Mouse (Mus musculus): ENCODE data around the gene Tubg2. TPM values are rescaled to one million over a fixed set of nuclear protein-coding genes. Genes with fewer than 3 reads are reported as not detected.

Tubg2 gene
- polyA plus RNA-seq, 1 experiment: 1.9 TPM

DNA sequence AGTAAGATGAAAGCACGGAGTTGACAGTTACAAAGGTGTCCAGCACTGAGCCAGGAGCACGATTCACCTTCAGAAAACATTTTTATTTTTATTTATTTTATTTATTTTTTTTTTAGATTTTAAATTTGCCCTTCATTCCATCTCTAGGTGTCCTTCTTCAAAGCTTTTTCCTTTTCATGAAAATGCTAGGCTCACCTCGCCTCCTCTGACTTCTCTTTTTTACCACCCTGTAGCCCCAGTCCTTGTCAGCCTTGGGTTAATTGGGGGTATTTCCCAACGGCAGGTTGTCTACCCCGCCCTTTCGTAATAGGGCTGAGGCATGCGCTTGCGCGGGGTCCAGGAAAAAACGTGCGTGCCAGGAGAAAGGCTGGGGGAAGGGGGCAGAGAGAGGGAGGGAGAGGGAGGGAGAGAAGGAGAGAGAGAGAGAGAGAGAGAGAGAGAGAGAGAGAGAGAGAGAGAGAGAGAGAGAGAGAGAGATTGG lies 20.0 kb downstream of the Tubg2 start:
- peaks cover 8% of the 10 kb centered on the region for H3K4me1 ChIP-seq (ENCODE audit: control insufficient read depth, insufficient read depth, insufficient read length, low read length)
- peak overlapping the region; percentile 63 for H3K4me3 ChIP-seq (ENCODE audit: insufficient read depth, low read depth, low read length)
- H3K27ac ChIP-seq (replicated peaks; ENCODE audit: low read depth, low read length): no peak overlapping the region

DNA sequence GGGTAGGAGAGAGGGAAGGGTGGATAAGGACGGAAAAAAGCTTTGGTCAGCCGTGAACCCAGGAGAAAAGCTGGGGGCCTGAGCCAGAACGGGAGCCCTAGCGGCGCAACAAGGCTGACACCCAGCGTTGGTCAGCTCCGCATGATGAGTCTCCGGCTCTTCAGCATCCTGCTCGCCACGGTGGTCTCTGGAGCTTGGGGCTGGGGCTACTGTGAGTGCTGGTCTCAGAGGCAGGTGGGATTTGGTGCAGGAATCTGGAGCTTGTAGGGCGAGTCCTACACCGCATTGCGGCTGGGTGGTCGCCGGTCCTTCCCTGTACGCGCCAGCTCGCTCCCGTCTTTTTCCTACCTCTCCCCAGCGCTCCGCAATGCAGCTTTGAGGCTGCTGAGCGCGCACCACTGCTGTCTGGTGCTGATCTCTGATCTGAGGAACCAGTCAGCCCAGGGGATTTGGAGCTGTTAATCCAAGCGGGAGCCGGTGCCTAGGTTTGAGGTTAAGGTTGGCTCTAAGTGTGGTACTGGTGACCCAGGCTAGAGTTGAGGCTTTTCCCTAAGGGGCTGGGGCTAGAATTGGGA lies 20.5 kb downstream of the Tubg2 start:
- H3K4me1 ChIP-seq (ENCODE audit: control insufficient read depth, insufficient read depth, insufficient read length, low read length): peaks cover 8% of the 10 kb centered on the region
- H3K27ac ChIP-seq (replicated peaks; ENCODE audit: low read depth, low read length): no peak overlapping the region
- peak overlapping the region; percentile 40 for H3K4me3 ChIP-seq (ENCODE audit: insufficient read depth, low read depth, low read length)

DNA sequence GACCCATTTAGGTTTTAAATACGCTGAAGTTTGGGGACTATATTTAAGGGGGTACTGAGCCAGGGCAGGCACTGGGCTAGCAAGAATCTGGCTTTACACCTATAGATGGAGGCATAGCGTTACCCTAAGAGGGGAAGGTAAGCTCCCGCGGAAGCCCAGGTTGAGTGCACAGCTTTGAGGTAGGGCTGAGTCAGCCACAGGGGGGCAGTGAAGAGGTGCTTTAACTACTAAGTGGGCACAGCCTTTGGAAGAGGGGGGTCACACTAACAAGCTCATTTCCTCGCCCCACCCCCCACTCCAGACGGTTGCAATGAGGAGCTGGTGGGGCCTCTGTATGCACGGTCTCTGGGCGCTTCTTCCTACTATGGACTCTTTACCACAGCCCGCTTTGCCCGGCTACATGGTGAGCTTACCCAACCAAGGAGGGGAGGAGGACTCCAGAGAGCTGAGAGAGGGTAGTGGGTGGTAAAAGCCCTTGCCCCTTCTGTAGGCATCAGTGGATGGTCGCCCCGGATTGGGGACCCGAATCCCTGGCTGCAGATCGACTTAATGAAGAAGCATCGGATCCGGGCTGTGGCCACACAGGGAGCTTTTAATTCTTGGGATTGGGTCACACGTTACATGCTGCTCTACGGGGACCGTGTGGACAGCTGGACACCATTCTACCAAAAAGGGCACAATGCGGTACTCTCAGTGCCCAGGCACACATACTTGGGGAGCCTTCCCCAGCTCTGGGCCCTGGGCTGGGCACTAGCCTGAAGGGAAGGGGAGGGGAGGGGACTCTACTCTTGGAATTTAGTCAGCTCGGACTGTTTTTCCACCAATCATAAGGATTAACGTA lies 21.4 kb downstream of the Tubg2 start:
- H3K4me1 ChIP-seq (ENCODE audit: control insufficient read depth, insufficient read depth, insufficient read length, low read length): peaks cover 8% of the 10 kb centered on the region
- H3K4me3 ChIP-seq (ENCODE audit: insufficient read depth, low read depth, low read length): no peak overlapping the region
- no peak overlapping the region for H3K27ac ChIP-seq (replicated peaks; ENCODE audit: low read depth, low read length)

DNA sequence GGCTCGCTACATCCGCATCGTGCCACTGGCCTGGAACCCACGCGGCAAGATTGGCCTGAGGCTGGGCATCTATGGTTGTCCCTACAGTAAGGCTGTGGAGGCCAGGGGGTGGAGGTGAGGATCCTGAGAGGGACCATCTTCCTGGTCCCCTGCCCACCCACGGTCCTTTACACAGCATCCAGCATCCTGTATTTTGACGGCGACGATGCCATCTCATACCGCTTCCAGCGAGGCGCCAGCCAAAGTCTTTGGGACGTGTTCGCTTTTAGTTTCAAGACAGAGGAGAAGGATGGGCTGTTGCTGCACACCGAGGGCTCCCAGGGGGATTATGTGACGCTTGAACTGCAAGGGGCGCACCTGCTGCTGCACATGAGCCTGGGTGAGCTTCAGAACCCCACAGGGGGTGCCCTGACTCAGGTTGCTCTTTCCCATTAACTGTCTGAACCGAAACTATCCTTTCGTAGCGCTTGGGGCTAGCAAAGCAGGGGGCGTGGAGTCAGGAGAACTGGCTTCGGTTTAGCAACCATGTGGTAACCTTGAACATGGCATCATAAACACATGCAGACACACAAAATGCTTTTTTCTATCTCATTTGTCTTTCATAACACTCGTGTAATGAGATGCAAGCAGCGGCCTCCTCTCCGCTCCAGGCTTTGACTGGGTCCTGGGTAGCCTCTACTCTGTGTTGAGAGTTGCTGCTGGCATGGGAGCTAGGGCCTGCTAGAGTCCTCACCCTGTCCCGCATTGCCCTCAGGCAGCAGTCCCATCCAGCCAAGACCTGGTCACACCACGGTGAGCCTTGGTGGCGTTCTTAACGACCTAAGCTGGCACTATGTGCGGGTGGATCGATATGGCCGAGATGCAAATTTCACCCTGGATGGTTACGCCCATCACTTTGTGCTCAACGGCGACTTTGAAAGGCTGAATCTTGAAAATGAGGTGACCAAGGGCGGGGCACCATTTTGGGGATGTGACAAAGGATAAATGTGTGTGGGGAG lies 22.7 kb downstream of the Tubg2 start:
- H3K4me3 ChIP-seq (ENCODE audit: insufficient read depth, low read depth, low read length): no peak overlapping the region
- peaks cover 4% of the 10 kb centered on the region; the same call in 1 of the 2 replicates for H3K4me1 ChIP-seq (ENCODE audit: control insufficient read depth, insufficient read depth, insufficient read length, low read length)
- no peak overlapping the region for H3K27ac ChIP-seq (replicated peaks; ENCODE audit: low read depth, low read length)

DNA sequence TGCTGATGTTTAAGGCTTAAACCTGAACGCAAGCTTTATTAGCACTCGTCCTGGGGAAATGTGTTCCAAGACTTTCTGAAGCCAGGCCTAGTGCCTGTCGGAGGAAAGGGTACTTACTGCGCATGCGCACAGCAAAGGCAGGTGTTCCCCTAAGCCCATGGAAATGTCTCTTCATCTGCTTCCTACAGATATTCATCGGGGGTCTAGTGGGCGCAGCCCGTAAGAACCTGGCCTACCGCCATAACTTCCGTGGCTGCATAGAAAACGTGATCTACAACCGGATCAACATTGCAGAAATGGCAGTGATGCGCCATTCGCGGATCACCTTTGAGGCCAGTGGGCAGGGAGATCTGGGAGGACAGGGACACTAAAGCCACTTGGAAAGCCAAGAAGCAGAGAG lies 23.6 kb downstream of the Tubg2 start:
- Histone ChIP-seq H3K4me3 (ENCODE audit: insufficient read depth, low read depth, low read length) (no peak overlapping the region), H3K4me1 (ENCODE audit: control insufficient read depth, insufficient read depth, insufficient read length, low read length) (peaks cover 3% of the 10 kb centered on the region; the same call in 1 of the 2 replicates), H3K27ac (replicated peaks; ENCODE audit: low read depth, low read length) (no peak overlapping the region)

DNA sequence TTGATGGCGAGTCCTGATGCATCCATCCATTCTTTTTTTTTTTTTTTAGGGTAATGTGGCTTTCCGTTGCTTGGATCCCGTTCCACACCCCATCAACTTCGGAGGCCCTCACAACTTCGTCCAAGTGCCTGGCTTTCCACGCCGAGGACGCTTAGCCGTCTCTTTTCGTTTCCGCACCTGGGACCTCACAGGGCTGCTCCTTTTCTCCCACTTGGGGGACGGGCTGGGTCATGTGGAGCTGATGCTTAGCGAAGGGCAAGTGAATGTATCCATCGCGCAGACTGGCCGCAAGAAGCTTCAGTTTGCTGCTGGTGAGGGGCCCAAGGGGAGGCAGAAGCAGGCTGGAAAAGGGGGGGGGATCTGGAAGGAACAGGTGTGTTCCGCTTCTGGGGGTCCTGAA lies 24.6 kb downstream of the Tubg2 start:
- Histone ChIP-seq H3K4me3 (ENCODE audit: insufficient read depth, low read depth, low read length) (no peak overlapping the region), H3K4me1 (ENCODE audit: control insufficient read depth, insufficient read depth, insufficient read length, low read length) (no peaks in the 10 kb centered on the region)

DNA sequence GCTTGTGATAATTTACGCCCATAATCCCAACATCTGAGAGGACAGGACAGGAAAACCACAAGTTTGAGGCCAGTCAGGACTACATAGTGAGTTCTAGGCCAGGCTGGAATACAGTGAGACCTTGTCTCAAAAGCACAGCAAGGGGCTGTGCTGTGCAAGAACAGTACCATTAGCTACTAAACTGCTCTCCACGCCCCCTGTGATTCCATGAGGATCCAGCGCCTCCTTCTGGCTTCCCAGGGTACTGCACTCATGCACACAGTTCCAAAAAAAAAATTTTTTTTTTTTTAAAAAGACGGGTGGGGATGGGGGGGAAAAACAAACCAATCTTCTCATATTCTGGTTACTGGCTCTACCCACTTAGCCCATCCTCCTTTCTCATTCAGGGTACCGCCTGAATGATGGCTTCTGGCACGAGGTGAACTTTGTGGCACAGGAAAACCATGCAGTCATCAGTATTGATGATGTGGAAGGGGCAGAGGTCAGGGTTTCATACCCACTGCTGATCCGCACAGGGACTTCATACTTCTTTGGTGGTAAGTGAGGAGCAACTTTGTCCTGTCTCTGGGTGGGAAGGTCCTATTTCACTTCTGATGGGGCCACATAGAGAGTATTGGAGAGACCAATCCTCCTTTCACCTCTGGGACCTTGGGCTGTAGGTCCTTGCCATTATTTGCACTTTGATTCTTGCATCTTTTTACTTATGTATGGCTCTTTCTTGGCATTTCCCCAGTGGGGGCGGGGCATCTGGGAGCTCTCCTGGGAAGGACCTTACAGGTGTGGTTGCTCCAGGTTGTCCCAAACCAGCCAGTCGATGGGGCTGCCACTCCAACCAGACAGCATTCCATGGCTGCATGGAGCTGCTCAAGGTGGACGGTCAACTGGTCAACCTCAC lies 25.4 kb downstream of the Tubg2 start:
- no peaks in the 10 kb centered on the region for H3K4me1 ChIP-seq (ENCODE audit: control insufficient read depth, insufficient read depth, insufficient read length, low read length)
- H3K27ac ChIP-seq (replicated peaks; ENCODE audit: low read depth, low read length): no peak overlapping the region
- no peak overlapping the region for H3K4me3 ChIP-seq (ENCODE audit: insufficient read depth, low read depth, low read length)

More for the DNA sequence above, 24.6 kb downstream of the Tubg2 start:
- no peak overlapping the region for H3K27ac ChIP-seq (replicated peaks; ENCODE audit: low read depth, low read length)

DNA sequence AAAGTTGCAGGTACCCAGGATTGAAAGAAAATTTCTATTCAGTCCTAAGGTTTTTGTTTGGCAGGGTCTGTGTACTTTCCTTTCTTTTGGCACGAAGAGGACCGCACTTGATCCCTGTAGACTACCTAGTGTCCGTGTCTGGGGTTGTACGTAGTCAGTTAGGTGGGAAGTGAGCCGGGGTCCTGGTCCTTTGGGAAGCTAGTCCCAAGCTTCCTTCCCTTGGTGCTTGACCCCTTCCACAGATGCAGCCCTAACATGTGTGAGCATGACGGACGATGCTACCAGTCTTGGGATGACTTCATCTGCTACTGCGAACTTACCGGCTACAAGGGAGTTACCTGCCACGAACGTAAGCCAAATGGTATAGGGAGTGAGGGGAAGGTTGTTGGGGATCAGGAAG lies 26.3 kb downstream of the Tubg2 start:
- Histone ChIP-seq H3K27ac (replicated peaks; ENCODE audit: low read depth, low read length) (no peak overlapping the region), H3K4me1 (ENCODE audit: control insufficient read depth, insufficient read depth, insufficient read length, low read length) (no peaks in the 10 kb centered on the region), H3K4me3 (ENCODE audit: insufficient read depth, low read depth, low read length) (no peak overlapping the region)

DNA sequence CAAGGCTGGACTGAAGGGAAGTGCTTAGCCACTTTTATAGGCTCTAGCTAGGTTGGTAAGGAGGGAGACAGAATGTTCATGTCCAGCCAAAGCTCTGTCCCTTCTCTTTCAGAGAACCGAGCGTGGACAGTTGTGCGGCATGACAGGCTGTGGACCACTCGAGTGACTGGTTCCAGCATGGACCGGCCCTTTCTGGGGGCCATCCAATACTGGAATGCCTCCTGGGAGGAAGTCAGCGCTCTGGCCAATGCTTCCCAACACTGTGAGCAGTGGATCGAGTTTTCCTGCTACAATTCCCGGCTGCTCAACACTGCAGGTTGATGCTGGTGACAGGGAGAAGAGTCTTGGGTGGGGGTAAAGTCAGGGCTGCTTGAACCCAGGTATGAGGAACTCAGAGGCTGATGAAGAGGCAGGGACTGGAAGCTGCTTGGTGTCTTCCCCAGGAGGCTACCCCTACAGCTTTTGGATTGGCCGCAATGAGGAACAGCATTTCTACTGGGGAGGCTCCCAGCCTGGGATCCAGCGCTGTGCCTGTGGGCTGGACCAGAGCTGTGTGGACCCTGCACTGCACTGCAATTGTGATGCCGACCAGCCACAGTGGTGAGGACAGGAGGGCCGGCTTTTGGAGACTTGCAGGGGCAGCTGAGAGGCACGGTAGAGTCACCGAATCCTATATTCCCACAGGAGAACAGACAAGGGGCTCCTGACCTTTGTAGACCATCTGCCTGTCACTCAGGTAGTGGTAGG lies 27.2 kb downstream of the Tubg2 start:
- no peak overlapping the region for H3K27ac ChIP-seq (replicated peaks; ENCODE audit: low read depth, low read length)
- no peak overlapping the region for H3K4me3 ChIP-seq (ENCODE audit: insufficient read depth, low read depth, low read length)
- no peaks in the 10 kb centered on the region for H3K4me1 ChIP-seq (ENCODE audit: control insufficient read depth, insufficient read depth, insufficient read length, low read length)

DNA sequence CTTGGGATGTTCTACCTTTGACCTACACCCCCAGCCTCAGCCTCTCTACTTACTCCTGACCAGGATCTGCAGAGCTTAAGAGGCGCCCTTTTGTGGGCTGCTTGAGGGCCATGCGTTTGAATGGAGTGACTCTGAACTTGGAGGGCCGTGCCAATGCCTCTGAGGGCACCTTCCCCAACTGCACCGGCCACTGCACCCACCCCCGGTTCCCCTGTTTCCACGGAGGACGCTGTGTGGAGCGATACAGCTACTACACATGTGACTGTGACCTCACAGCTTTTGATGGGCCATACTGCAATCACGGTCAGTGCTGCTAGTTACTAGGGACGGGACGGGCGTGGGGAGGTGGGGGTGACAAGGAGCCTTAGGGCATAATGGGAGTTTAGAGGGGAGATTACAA lies 29.3 kb downstream of the Tubg2 start:
- Histone ChIP-seq H3K27ac (replicated peaks; ENCODE audit: low read depth, low read length) (no peak overlapping the region), H3K4me1 (ENCODE audit: control insufficient read depth, insufficient read depth, insufficient read length, low read length) (no peaks in the 10 kb centered on the region), H3K4me3 (ENCODE audit: insufficient read depth, low read depth, low read length) (no peak overlapping the region)

DNA sequence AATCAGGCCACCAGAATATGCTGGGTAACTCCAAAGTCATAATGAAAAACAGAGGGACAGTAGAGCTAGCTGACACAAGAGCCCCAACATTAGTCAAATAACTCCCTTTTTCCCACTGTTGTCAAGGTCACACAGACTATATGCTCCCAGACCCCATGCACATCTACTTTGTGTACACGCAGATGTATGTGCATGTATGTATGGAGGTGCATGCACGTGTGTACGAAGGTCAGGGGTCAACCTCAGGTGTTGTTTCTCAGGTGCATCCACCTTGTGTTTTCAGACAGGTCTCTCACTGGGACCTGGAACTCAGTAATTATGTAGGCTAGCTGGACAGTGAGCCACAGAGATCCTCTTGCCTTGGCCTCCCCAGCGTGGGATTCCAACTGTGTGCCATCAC lies 29.7 kb downstream of the Tubg2 start:
- Histone ChIP-seq H3K27ac (replicated peaks; ENCODE audit: low read depth, low read length) (no peak overlapping the region), H3K4me1 (ENCODE audit: control insufficient read depth, insufficient read depth, insufficient read length, low read length) (no peaks in the 10 kb centered on the region; the same call in 1 of the 2 replicates), H3K4me3 (ENCODE audit: insufficient read depth, low read depth, low read length) (no peak overlapping the region)

DNA sequence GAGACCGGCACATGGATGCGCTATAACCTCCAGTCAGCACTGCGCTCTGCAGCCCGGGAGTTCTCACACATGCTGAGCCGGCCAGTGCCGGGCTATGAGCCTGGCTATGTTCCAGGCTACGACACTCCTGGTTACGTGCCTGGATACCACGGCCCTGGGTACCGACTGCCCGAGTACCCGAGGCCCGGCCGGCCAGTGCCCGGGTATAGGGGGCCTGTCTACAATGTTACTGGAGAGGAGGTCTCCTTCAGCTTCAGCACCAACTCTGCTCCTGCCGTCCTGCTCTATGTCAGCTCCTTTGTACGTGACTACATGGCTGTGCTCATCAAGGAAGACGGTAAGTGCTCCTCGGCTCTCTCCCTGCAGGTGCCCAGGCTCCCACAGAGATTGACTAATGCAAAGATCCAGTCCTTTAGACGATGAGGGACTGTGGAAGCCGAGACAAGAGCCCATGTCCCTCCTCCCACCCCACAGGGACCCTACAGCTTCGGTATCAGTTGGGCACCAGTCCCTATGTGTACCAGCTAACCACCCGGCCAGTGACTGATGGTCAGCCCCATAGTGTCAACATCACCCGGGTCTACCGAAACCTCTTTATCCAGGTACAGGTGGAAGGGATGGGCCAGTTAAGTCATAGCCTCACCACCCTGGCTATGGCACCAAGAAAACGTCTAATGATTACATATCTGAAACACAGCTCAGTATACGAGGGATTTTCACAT lies 31.0 kb downstream of the Tubg2 start:
- no peaks in the 10 kb centered on the region; the same call in 1 of the 2 replicates for H3K4me1 ChIP-seq (ENCODE audit: control insufficient read depth, insufficient read depth, insufficient read length, low read length)
- H3K4me3 ChIP-seq (ENCODE audit: insufficient read depth, low read depth, low read length): no peak overlapping the region
- H3K27ac ChIP-seq (replicated peaks; ENCODE audit: low read depth, low read length): no peak overlapping the region

DNA sequence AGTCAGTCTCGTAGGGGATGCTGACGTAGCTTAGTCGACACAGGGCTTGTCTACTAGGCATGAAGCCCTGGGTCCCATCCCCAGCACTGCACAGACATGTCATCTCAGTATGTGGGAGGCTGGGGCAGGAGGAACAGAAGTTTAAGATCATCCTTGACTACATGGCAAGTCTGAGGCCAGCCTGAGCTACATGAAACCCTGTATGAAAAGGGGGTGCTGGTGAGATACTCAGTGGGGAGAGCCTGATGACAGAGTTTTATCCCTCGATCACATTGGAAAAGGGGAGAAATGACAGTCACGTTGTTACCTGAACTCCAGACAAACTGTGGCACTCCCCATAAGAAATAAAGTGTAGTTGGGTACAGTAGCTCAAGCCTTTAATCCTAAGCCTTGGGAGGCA lies 31.8 kb downstream of the Tubg2 start:
- H3K4me1 ChIP-seq (ENCODE audit: control insufficient read depth, insufficient read depth, insufficient read length, low read length): no peaks in the 10 kb centered on the region; the same call in 1 of the 2 replicates
- no peak overlapping the region for H3K4me3 ChIP-seq (ENCODE audit: insufficient read depth, low read depth, low read length)
- H3K27ac ChIP-seq (replicated peaks; ENCODE audit: low read depth, low read length): no peak overlapping the region
